Mouse (Mus musculus): ENCODE measurements around the gene Brf1. TPM values are rescaled to one million over a fixed set of nuclear protein-coding genes. Genes with fewer than 3 reads are reported as not detected.
A peak's percentile ranks its signal among the peaks of the same experiment; 100 is the strongest.

Brf1 gene
- total RNA-seq, 4 experiments from 2014 or later = 22.9 to 28.1 (median 24.6) TPM

GRCm38 (mm10) chr12:112976371-112977073, 24.0 kb downstream of the Brf1 start, which contains the start of gene Btbd6:
TSS of gene Btbd6 (plus strand) at chr12:112976482.
- DNase-seq (ENCODE audit: low spot score) = peak; percentile 83

GRCm38 (mm10) chr12:112974736-112975135, 25.8 kb downstream of the Brf1 start:
- no peak for DNase-seq (ENCODE audit: low spot score)

GRCm38 (mm10) chr12:112969616-112970015, 30.9 kb downstream of the Brf1 start:
- DNase-seq (ENCODE audit: low spot score) = no peak

- no peak for DNase-seq (ENCODE audit: low spot score)
These were observed 31.6 kb downstream of the Brf1 start for GRCm38 (mm10) chr12:112968943-112969342.

- no peak for DNase-seq (ENCODE audit: low spot score)
These were observed 34.7 kb downstream of the Brf1 start for GRCm38 (mm10) chr12:112965783-112966182.

GRCm38 (mm10) chr12:112961872-112962271, 38.6 kb downstream of the Brf1 start:
- DNase-seq (ENCODE audit: low spot score) = no peak

- no peak for DNase-seq (ENCODE audit: low spot score)
These were observed 39.1 kb downstream of the Brf1 start for GRCm38 (mm10) chr12:112961428-112961827.

- DNase-seq (ENCODE audit: low spot score) = no peak
These were observed 41.1 kb downstream of the Brf1 start for GRCm38 (mm10) chr12:112959421-112959820.

GRCm38 (mm10) chr12:112958303-112958702, 42.2 kb downstream of the Brf1 start:
- DNase-seq (ENCODE audit: low spot score) = no peak

- peak; percentile 81 for DNase-seq (ENCODE audit: low spot score)
These were observed 44.7 kb downstream of the Brf1 start for GRCm38 (mm10) chr12:112955800-112956199.

GRCm38 (mm10) chr12:112952926-112953565, 47.5 kb downstream of the Brf1 start:
- no peak for DNase-seq (ENCODE audit: low spot score)

GRCm38 (mm10) chr12:112952433-112952832, 48.1 kb downstream of the Brf1 start:
- DNase-seq (ENCODE audit: low spot score) = peak; percentile 72

GRCm38 (mm10) chr12:112951150-112951842, 49.2 kb downstream of the Brf1 start:
- DNase-seq (ENCODE audit: low spot score) = no peak

- DNase-seq (ENCODE audit: low spot score) = no peak
These were observed 49.8 kb downstream of the Brf1 start for GRCm38 (mm10) chr12:112950761-112951129.

GRCm38 (mm10) chr12:112950040-112950760, 50.3 kb downstream of the Brf1 start:
- DNase-seq (ENCODE audit: low spot score) = peak; percentile 81

GRCm38 (mm10) chr12:112947307-112947706, 53.2 kb downstream of the Brf1 start:
- no peak for DNase-seq (ENCODE audit: low spot score)

- DNase-seq (ENCODE audit: low spot score) = no peak
These were observed 56.8 kb downstream of the Brf1 start for GRCm38 (mm10) chr12:112943669-112944068.

GRCm38 (mm10) chr12:112941776-112942713, 58.5 kb downstream of the Brf1 start, which contains the start of gene Nudt14:
TSS of gene Nudt14 (minus strand) at chr12:112942124.
- DNase-seq (ENCODE audit: low spot score) = peak; percentile 73

GRCm38 (mm10) chr12:112941156-112941775, 59.2 kb downstream of the Brf1 start:
- no peak for DNase-seq (ENCODE audit: low spot score)

- no peak for DNase-seq (ENCODE audit: low spot score)
These were observed 59.8 kb downstream of the Brf1 start for GRCm38 (mm10) chr12:112940710-112941109.

Data from heart, adult 8-10 months (tissue).